Comparison of ENCODE assay signal across 12 mouse cellular contexts in the genomic region with DNA sequence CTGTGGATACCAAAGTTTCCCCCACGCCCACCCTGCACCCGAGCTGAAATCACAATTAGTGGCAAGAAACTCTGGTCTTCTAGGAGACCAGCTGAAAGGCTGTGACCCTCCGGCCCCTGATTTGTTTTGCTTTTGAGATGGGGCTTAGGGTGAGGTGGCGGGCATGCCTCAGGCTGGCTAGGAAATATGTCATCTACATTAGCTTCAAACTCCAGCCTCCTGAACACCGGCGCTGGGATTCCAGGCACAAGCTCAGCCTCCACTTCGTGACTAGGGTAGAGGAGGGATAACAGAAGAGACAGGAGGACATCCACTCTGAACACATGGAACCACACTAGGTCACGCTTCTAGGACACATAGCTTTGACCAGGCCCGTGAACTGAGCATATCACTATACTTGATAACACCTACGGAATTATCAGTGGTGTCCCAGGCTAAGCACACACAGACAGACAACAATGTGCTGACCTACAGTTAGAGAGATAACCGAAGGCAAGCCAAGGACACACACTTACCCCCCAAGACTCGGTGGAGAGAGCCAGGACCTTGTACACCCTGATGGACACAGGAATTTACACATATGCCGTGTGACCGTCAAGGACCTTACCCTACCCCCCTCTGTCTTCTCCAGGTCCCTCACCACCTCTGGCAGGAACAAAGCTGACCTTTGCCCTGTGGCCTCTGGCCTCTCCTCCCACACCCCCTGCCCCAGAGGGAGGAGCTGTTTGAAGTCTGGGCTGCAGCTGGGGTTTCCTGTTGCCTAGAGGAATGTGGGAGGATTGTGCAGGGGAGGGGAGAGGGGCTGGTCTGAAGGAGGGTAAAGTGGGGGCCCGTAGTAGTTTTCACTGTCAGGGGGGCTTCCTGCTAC. TPM values are rescaled to one million over a fixed set of nuclear protein-coding genes. Genes with fewer than 3 reads are reported as not detected.
DNase-seq lines count a peak whose midpoint lies in the region; ATAC-seq lines count a peak whose summit lies in the region.
"Had no signal": no experiment of that assay in that cellular context is flagged by ENCODE, and none has a peak within 500 bp of the region (broad histone marks: within the 10 kb centered on the region; RNA-seq: fewer than 3 reads in every experiment).

No protein-coding gene starts in this region.

- no peaks in the 10 kb centered on the region for H3K36me3 ChIP-seq in neural tube, embryonic 15.5 days
- H3K36me3 ChIP-seq: limb, embryonic 13.5 days had no signal

- no peak for ATAC-seq in cerebellum, adult (ENCODE audit: insufficient number of reproducible peaks, low FRiP score, low TSS enrichment)
- ATAC-seq in neural tube, embryonic 15.5 days (ENCODE audit: low FRiP score) = no peak

- H3K27ac ChIP-seq in neural tube, embryonic 15.5 days (replicated peaks) = no peak overlapping the region
- H3K27ac ChIP-seq: limb, embryonic 13.5 days had no signal

- DNase-seq in cerebellum, adult 9-11 months = peak; percentile 57
- peak; percentile 74 for DNase-seq in neural tube, embryonic 10.5 days (ENCODE audit: extremely low spot score, low spot score)
- DNase-seq in kidney, postnatal 36 days = peak; percentile 76 to 79
- DNase-seq in yolk sac, embryonic 10.5 days (ENCODE audit: low spot score) = peak; percentile 95
- DNase-seq in layer of hippocampus, postnatal 14 days (ENCODE audit: low spot score in 2 of 2) = no peak
- no peak for DNase-seq in right cerebral cortex, postnatal 10 days (ENCODE audit: low spot score in 2 of 2)
- DNase-seq: adrenal gland, postnatal 25 days; thymus, adult 18-20 months had no signal

- peaks cover 17% of the 10 kb centered on the region; the same call in 1 of the 2 replicates for H3K27me3 ChIP-seq in neural tube, embryonic 15.5 days (replicated peaks)

- H3K4me3 ChIP-seq in neural tube, embryonic 15.5 days (replicated peaks) = no peak overlapping the region
- H3K4me3 ChIP-seq: limb, embryonic 13.5 days; myocyte had no signal

- H3K9ac ChIP-seq in neural tube, embryonic 15.5 days (replicated peaks) = no peak overlapping the region
- H3K9ac ChIP-seq: limb, embryonic 13.5 days had no signal

- H3K9me3 ChIP-seq in neural tube, embryonic 15.5 days (replicated peaks) = no peaks in the 10 kb centered on the region
- H3K9me3 ChIP-seq: limb, embryonic 13.5 days had no signal

- H3K4me1 ChIP-seq in neural tube, embryonic 15.5 days = peaks cover 20% of the 10 kb centered on the region

- WGBS in neural tube, embryonic 15.5 days = 57% methylated on average over 15 of the region's 15 CpGs

- H3K4me2 ChIP-seq in neural tube, embryonic 15.5 days = no peak overlapping the region
- H3K4me2 ChIP-seq: limb, embryonic 13.5 days had no signal

RNA-seq across cellular contexts. Expression of gene Ahdc1, which starts 3.3 kb away (rescaled TPM):
- 11.0 TPM in 2 replicates for polyA plus RNA-seq in neural tube, embryonic 15.5 days (2015; fragmentation: Nextera tagmentation; extraction: Ambion mirVana)
- 10 to 100 TPM; 88.6 to 96.3 TPM for total RNA-seq in layer of hippocampus, postnatal 14 days (2021)

RNA-seq across cellular contexts. Expression of gene Fgr, which starts 33.9 kb away (rescaled TPM):
- polyA plus RNA-seq in neural tube, embryonic 15.5 days (2015; fragmentation: Nextera tagmentation; extraction: Ambion mirVana) = 0.23 and 0.91 TPM in 2 replicates
- total RNA-seq in layer of hippocampus, postnatal 14 days (2021) = not detected
- polyA plus RNA-seq: myocyte had no signal

Comparison
In these comparisons a context has a peak if more than half of its experiments do, and no peak if none do; other contexts are left out.
1. DNase-seq: peak in cerebellum, adult 9-11 months (single experiment), neural tube, embryonic 10.5 days (single experiment), kidney, postnatal 36 days (2 of 2) and yolk sac, embryonic 10.5 days (single experiment); none in layer of hippocampus, postnatal 14 days (0 of 2) and right cerebral cortex, postnatal 10 days (0 of 2).